Mouse (Mus musculus) right cerebral cortex, adult 18-20 months (tissue): ENCODE results near the gene 4930507D05Rik.
"Not testable (repeated sequence)": the region's sequence is repeated elsewhere in the genome, so short reads cannot be mapped to it uniquely, and the experiment has no call there.

Experiments used
- DNase-seq: peaks from one replicate; pipeline ENCODE4 v3.0.0; 2022; ENCODE audit warnings: mixed read lengths

The 4930507D05Rik gene

GRCm38 (mm10) chr10:62449364-62450279, at the start of gene 4930507D05Rik, which contains the start of gene Supv3l1:
4930507D05Rik (plus strand) TSS chr10:62449489.
Supv3l1 (minus strand) TSS chr10:62449738.
- peak; percentile 86 for DNase-seq

DNA sequence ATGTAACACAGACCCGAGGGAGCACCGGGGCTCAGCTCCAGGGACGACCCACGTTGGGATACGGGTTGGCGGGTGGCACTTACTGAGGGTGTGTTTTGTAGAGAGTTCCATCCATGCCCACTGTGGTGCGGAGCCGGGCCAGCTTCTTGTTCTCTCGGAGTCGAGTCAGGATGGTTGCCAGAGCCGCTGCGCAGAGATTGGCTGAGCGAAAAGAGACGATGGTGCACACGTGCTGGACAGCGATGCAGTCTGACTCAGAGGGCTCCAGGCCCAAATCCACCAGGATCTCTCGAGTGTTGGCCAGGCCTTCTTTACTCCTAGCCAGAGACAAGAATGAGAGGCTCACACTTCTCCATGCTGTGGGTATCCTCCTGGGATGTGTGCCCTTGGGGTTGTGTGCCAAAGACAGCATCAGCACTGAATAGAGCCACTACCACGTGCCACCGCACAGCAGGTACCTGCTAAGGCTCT, 47.6 kb upstream of the 4930507D05Rik start:
- peak; percentile 12 for DNase-seq

DNA sequence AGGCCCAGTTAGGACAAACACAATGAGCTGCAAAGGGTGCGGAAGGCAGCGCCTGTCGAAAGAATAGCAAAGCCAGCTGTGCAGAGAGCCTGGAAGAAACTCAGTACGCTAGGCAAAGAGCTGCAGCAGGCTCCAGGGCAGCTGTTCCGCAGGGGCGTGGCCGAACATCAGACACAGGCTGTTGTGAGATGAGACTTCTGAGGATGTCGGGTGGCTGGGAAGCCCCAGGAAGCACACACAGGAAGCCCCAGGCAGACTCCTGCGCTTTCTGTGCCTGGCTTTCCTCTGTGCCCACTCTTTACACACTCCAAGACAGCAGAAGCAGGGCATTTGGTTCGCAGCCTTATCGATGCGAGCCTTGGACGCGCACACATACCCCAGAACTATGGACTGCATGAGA, 44.4 kb upstream of the 4930507D05Rik start:
- no peak for DNase-seq

- peak; percentile 61 for DNase-seq
Observed at GRCm38 (mm10) chr10:62410943-62411342, 38.3 kb upstream of the 4930507D05Rik start.

DNA sequence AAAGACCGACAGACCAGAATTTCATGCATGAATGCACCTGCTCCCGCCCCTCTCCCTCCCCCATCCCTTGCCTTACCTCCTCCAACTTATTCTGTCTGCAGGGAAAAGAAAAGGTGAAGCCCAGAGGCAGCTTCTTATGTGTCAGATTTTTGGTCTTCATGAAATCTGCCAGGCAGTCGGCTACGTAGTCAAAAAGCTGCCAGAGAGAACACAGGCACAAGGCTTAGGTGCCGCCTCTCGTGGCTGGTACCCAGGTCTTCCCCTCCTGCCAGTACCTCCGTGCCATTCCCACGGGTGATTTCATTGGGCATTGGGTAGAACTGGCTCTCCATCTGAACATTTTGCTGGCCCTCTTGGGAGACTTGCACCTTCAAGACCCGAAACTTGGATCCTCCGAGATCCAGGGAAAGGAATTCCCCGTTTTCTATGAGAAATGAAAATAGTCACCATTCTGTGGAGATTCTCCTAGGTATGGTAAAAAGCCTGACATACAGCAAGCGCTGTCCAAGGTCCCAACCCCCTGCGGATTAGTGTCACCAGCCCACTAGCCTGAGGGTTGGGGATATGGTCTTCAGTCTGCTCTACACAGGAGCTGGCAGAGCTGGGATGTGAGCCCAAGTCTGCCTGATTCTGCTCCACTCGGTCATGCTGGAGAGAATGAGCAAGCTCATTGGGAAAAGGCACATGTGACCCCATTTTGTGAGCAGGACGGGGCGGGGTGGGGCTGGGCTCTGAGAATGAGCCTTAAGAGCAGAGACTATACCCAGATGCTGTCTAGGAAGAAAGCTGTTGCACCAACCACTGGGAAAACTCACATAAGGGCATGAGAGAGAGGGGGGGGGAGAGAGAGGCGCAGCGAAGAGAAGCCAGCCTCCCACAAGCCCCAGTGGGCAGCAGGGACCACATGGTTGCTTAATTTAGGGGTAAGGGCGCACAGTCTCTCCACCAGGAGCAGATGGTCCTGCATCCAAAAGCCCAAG, 37.6 kb upstream of the 4930507D05Rik start:
- DNase-seq: peak; percentile 28

DNA sequence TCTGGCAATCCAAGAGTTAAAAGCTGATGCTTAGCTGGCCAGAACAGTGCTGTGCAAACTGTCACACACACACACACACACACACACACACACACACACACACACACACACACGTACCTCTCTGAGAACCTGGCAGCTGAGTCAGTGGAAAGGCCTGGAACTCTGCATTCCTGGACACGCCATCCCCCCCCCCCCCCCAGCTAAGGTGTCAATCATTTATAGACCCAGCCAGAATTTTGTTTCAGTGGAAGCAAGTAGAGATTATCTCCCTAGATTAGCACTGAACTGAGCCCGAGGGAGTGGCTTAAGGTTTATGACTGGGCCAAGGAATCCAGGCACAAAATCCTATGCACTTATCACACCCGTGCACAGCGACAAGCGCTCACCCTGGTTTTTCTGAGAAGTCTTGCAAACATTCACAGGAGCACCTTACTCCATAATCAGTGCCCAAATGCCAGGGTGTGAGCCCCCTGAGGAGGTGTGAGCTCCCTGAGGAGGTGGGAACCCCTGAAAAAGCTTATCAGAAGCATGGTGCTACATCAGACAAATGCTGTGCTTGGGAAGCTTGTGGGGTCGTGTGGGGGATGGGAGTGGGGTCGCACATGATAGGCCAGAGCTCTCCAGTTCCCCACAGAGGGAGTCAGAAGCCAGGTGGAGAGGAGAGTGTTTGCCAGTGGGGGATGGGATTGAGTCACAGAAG, 36.2 kb upstream of the 4930507D05Rik start:
- no peak for DNase-seq

DNA sequence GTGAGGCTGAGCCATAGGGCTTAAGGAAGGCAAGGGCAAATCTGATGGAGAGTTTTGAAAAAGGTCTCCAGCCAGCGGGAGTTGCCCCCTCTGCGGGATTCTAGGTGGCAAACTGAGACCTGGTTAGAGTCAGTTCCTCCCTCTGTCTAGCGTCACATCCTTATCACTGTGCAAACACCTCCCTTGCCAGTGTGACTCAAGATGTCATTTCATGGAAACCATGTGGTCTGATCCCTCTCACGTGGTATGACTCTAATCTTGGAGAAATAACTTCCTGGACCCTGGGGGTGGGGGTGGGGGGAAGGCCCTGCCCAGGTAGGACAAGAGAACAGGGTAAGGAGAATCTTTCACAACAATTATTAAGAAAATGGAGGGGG, 35.7 kb upstream of the 4930507D05Rik start:
- DNase-seq: no peak

DNA sequence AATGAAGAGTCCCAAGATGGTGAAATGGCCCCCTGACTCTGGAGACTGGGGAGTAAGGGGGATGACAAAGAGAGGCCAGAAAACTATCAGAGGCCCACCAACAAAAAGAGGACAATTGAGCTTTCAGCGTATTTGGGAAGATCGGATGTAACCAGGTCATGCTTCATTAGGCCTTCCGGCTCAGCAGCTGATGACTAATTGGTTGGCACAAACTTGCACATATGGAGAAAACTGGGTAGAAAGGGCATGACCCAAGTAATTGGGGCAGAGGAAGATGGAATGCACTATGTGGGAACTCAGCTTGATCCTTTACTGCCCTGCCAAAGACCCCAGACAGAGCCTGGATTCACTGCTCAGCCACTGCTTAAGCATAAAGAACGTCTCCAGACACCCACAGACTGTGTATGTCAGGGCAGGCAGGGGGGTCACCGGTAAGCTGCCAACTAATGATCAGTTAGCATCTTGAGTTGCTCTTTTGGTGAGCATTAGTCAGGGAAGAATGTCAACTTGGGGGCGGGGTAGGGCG, 30.4 kb upstream of the 4930507D05Rik start:
- DNase-seq: no peak

GRCm38 (mm10) chr10:62419422-62419821, 29.9 kb upstream of the 4930507D05Rik start:
- DNase-seq: no peak

DNA sequence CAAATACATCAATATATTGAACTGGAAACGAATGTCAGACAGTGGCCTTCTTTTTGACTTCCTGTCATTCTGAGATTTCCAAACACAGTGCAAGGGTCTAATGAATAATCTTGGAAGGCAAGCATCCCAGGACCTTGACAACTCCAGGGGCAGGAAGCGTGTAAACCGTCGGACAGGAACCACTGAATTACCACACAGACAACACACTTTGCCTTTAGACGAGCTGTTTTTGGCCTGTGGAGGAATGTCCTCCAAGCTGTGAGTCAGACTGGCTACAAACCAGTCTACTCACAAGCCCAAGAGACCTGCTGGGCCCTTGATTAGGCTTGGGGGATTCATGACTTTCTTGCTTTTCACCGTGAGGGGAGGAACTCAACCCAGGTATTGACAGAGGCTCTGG, 28.9 kb upstream of the 4930507D05Rik start:
- DNase-seq: no peak

GRCm38 (mm10) chr10:62421127-62421526, 28.2 kb upstream of the 4930507D05Rik start:
- DNase-seq: no peak

DNA sequence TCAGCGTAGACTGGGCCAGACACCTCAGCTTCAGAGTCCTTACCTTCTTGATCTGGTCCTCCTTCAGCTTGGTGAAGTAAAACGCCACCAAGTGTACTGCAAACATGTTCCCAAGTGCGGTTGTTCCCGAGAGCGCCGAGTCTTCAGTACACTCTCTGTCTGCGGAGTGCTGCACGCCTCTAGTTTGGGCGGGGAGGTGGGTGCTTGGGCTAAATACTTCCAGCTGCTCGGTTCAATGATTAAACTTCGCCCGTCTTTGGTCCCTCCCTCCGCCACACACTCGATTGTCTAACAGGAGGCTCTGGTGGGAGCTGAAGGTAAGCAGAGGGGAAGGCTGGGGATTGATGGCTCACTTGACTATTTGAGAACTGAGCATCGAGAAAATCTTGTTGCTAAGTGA, 27.0 kb upstream of the 4930507D05Rik start, which contains the start of gene Hkdc1:
TSS of gene Hkdc1 (minus strand) at position 237 of the 400 bp plus-strand sequence.
- DNase-seq: no peak

DNA sequence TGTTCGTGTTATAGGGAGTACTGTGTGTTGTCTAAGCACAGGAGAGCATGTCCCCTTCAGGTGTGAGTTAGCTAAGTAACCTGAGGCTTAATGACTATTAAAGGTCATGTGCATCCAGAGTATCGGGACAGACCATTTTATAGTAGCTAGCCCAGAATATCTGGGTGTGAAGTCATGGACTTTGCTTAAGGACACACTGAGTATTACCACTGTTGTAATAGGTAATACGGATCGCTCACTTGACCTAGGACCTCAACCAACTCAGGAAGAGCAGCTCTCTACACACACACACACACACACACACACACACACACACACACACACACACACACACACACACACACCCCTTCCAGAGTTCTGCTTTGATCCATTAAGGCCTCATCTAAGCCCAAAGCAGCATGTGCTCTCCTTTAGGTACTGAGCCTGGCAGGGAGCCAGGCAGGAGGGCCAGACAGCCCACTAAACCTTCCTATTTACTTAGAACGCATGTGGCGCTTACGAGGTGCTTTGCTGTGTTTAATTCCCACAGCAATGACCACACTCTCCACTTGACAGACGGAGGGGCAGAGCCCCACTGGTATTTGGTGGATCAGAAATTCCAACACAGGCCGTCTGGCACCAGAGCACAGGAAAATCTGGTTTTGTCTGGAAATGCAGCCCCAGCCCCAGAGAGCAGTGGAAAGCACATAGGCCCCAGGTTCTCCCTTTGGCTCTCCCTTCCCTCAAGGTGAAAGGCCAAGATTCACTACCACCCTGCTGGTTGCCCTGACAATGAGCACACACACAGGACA, 24.0 kb upstream of the 4930507D05Rik start:
- no peak for DNase-seq

DNA sequence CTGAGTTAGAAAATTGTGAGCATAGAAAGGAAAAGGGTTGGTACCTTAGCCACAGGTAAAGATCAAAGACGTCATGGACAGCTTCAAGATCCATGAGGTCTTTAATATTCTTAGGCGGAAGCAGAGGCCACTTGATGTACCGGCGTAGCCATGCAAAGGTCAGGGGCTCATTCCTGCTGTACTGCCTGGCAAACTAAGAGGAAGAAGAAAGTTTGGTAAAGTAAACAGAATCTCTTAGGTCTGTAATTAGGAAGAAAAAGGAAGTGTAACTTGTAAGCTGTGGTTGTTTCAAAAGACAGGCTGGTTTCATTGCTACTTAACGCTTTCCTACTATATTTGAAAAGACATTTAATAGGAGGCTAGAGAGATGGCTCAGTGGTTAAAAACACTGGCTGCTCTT, 18.9 kb upstream of the 4930507D05Rik start:
- no peak for DNase-seq

GRCm38 (mm10) chr10:62450280-62450640, 971 bp downstream of the 4930507D05Rik start:
- DNase-seq: no peak

GRCm38 (mm10) chr10:62452001-62452400, 2.7 kb downstream of the 4930507D05Rik start:
- not testable (repeated sequence) for DNase-seq

GRCm38 (mm10) chr10:62461321-62461720, 12.0 kb downstream of the 4930507D05Rik start:
- no peak for DNase-seq

DNA sequence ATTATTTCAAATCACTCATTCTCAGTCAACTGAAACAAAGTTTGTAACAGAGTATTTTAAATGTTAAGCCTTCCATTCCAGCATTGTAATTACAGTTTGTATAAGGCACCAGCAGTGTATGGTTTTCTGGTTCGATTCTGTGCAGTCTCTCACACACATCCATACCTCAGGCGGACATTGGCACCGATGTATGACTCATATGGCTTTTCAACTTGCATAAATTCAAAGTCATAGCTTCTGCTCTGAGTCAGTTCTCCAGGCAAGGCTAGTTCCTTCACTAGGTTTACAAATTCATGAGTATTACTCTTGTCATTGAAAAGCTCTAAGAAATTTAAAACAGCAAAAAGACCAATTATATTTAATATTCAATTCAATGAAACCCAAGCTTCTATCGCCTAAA, 20.4 kb downstream of the 4930507D05Rik start:
- no peak for DNase-seq

DNA sequence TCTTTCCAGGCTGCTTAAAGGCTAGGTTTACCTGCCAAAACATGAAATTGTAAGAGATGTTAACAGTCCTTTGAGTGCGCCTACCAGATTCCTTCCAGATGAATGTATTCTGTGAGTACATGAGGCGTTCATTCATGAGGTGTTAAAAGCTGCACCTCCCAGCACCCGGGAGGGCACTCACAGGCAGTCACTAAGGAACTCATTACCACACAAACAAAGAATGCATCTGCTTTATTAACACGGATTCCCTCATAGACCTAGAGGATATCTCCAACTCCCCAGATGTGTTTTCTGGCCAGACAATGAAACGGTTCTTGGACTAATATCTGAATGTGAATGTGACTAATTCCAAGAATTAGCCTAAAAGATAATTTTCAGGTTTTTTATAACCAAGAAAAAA, 21.8 kb downstream of the 4930507D05Rik start:
- DNase-seq: no peak

- DNase-seq: no peak
Observed at GRCm38 (mm10) chr10:62474944-62475343, 25.7 kb downstream of the 4930507D05Rik start.

DNA sequence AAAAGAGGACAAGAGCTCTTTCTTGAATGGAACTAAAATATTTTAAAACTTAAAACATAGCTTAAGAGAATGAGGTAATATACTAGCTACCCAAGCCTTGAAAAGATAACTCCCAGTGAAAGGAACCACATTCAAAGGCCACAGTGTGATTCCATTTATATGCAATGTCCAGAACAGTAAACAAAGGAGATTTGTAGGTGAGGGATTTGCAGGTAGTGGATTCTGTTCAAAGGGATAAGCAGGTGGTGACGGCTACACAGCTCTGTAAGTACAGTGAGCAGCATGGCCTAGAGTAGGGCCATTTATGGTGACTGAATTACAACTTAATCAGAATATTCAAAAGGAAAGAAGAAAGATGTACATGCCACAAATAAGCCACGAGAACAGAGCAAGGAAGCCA, 27.7 kb downstream of the 4930507D05Rik start:
- no peak for DNase-seq
